Mouse (Mus musculus) intestine, postnatal 0 days (tissue): ENCODE data around the gene Hykk. TPM values are rescaled to one million over a fixed set of nuclear protein-coding genes. Genes with fewer than 3 reads are reported as not detected.

Experiments
- ATAC-seq: fragments of 200-750 bp; cut with Nextera tagmentation; 2 replicates; pipeline ENCODE4 v1.8.0; 2017; ENCODE audit warnings: mild to moderate bottlenecking, moderate TSS enrichment, moderate library complexity
- H3K27ac ChIP-seq: fragments of 300-500 bp; sonication (generic); 2 replicates; pipeline ENCODE4 v1.5.1; 2014; ENCODE audit warnings: mild to moderate bottlenecking, low read depth, low read length, moderate library complexity
- H3K27me3 ChIP-seq: fragments of 300-500 bp; sonication (generic); replicated peaks from 2 replicates; pipeline ENCODE4 v1.6.1; 2014; ENCODE audit warnings: low read length, mixed read lengths; ENCODE audit not compliant: control insufficient read depth, insufficient read depth
- H3K36me3 ChIP-seq: fragments of 300-500 bp; sonication (generic); 2 replicates; pipeline ENCODE4 v1.6.1; 2014; ENCODE audit warnings: mild to moderate bottlenecking, moderate library complexity; ENCODE audit not compliant: control insufficient read depth, insufficient read depth
- H3K4me1 ChIP-seq: fragments of 300-500 bp; sonication (generic); replicated peaks from 2 replicates; pipeline ENCODE4 v1.6.1; 2014; ENCODE audit warnings: antibody characterized with exemption, low read length, mixed read lengths; ENCODE audit not compliant: control insufficient read depth, insufficient read depth
- H3K4me2 ChIP-seq: fragments of 300-500 bp; sonication (generic); replicated peaks from 2 replicates; pipeline ENCODE4 v1.6.1; 2014; ENCODE audit warnings: low read depth, mild to moderate bottlenecking, moderate library complexity
- H3K4me3 ChIP-seq: fragments of 300-500 bp; sonication (generic); 2 replicates; pipeline ENCODE4 v1.5.1; 2014; ENCODE audit warnings: low read depth, low read length
- H3K9ac ChIP-seq: fragments of 300-500 bp; sonication (generic); 2 replicates; pipeline ENCODE4 v1.6.1; 2014; ENCODE audit warnings: mild to moderate bottlenecking, low read depth, low read length
- H3K9me3 ChIP-seq: fragments of 300-500 bp; sonication (generic); 2 replicates; pipeline ENCODE4 v1.6.1; 2016; ENCODE audit warnings: mixed run types; ENCODE audit not compliant: control insufficient read depth
- CTCF ChIP-seq: sonication (generic); IDR thresholded peaks from 2 replicates; pipeline ENCODE4 v1.5.1; 2016; ENCODE audit warnings: low read depth, mild to moderate bottlenecking, control low read depth, antibody characterized with exemption, moderate library complexity
- WGBS: fragments of 180-500 bp; shearing (Covaris S2); extraction: QIAGEN DNeasy Blood & Tissue Kit; methylation state at CpG from one replicate; pipeline ENCODE4 v1.1.7; 2014; 5-methylcytosine and 5-hydroxymethylcytosine counted together
- polyA plus RNA-seq: library from polyadenylated mRNA; unstranded; fragments of >200 nt; fragmentation: Nextera tagmentation; extraction: Ambion mirVana; gene quantifications from 2 replicates; pipeline ENCODE4 v1.2.1, GENCODE M21; 2015

Gene Hykk
- polyA plus RNA-seq, 1 experiment from 2014 or later = 1.2 TPM

DNA sequence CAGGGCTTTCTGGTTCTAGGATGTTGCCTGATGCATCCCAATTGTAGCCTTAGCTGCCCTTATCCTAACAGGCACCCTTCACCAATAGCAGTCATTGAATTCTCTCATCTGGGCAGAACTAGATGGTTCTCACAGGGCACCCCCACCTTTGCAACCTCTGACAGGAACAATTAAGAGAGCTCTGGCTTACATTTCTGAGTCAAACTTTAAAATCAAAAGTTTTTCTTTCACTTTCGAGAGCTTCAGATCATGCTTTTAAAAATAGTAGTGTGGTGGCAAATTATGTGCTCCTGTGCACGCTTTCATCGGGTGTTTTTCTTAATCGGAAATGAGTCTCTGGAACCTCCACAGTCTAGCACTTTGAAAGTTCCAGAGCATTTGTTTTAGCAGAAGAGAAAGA lies 44.0 kb downstream of the Hykk start:
- Histone ChIP-seq H3K9ac (no peak overlapping the region), H3K4me2 (no peak overlapping the region), H3K27me3 (no peaks in the 10 kb centered on the region), H3K27ac (no peak overlapping the region), H3K4me3 (no peak overlapping the region), H3K9me3 (no peaks in the 10 kb centered on the region), H3K4me1 (0 out of 2 replicates have a peak, but pooled peaks cover 3% of the 10 kb centered on the region), H3K36me3 (peaks cover 30% of the 10 kb centered on the region)
- WGBS = 93% methylated on average over 4 of the region's 4 CpGs
- ATAC-seq = no peak
- TF ChIP-seq CTCF = no peak

DNA sequence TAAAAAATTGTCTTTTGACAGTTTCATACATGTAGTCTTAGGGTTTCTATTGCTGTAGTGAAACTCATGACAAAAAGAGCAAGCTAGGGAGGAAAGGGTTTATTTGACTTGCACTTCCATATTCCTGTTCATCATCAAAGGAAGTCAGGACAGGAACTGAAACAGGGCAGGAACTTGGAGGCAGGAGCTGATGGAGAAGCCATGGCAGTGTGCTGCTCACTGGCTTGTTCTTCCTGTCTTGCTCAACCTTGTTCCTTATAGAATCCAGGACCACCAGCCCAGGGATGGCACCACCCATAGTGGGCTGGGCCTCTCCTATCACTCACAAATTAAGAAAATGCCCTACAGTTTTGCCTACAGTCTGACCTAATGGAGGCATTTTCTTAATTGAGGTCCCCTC lies 46.6 kb downstream of the Hykk start:
- TF ChIP-seq CTCF = no peak
- ATAC-seq = no peak

DNA sequence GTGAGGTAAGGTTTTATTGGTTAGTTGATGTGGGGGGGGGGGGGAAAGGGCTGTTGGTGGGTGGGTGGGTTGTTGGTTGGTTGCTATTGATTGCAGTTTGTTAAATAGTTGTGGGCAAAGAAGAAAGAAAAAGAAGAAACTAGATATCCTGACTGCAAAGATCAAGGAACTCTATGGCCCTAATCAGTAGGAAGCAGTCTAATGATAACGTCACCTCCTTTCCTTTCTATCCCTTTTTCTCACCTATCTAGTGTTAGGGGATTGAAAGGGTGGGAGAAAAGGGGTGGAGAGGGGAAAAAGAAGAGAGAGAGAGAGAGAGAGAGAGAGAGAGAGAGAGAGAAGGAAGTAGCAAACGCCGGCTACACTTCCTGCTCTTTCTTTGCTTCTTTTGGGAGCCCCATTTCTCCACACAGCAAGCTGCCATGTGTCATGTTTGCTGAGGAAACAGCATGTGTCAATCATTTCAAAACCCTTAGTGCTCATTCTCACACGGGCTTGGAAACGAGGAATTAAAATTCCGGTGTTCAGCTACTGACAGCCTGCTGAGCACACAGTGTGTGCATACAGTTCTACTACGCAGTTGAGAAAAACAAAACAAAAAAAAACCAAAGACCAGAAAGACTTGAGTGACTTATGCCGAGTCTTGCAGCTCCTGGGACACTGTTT lies 53.0 kb downstream of the Hykk start:
- Histone ChIP-seq H3K4me1 (no peaks in the 10 kb centered on the region), H3K27ac (no peak overlapping the region), H3K27me3 (no peaks in the 10 kb centered on the region), H3K36me3 (no peaks in the 10 kb centered on the region), H3K4me2 (no peak overlapping the region), H3K4me3 (no peak overlapping the region), H3K9me3 (0 out of 2 replicates have a peak, but pooled peaks cover 4% of the 10 kb centered on the region), H3K9ac (no peak overlapping the region)
- ATAC-seq = no peak
- no peak for TF ChIP-seq CTCF
- WGBS = 43% methylated on average over 8 of the region's 8 CpGs

More for the DNA sequence above, 46.6 kb downstream of the Hykk start:
- Histone ChIP-seq H3K9ac (no peak overlapping the region), H3K27ac (no peak overlapping the region), H3K27me3 (no peaks in the 10 kb centered on the region), H3K4me1 (0 out of 2 replicates have a peak, but pooled peaks cover 3% of the 10 kb centered on the region), H3K4me3 (no peak overlapping the region), H3K36me3 (peaks cover 5% of the 10 kb centered on the region), H3K4me2 (no peak overlapping the region), H3K9me3 (0 out of 2 replicates have a peak, but pooled peaks cover 4% of the 10 kb centered on the region)

DNA sequence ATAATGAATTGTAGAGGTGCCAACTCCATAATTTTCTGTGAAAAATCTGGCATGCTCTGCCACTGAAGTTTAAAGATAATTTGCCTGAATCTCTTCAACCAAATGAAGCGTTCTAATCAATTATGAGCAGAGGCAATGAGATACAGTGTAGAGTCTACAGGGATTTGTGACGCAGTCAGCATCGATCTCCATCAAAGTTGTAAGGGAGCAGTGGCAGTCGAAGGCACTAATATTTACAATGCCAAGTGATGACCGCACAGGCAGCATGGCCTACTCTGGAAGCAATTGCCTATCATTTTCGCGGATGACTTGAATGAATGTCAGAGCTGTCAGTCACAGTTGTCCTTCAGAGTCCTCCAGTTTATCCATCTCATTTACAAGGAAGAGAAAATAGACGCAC lies 63.6 kb downstream of the Hykk start, which contains the start of gene Chrna5:
Gene Chrna5, plus strand, starts transcription at position 207 of the 400 bp plus-strand sequence.
- 69% methylated on average over 8 of the region's 8 CpGs for WGBS
- H3K4me1 ChIP-seq = no peaks in the 10 kb centered on the region
- ATAC-seq = no peak
- no peaks in the 10 kb centered on the region for H3K9me3 ChIP-seq
- no peaks in the 10 kb centered on the region for H3K36me3 ChIP-seq
- H3K9ac ChIP-seq = peak within 1 kb of the TSS; percentile 37; the same call in 1 of the 2 replicates
- H3K27me3 ChIP-seq = peaks cover 42% of the 10 kb centered on the region
- H3K4me3 ChIP-seq = peak within 1 kb of the TSS; percentile 63
- H3K4me2 ChIP-seq = peak within 1 kb of the TSS; percentile 99
- no peak within 1 kb of the TSS for H3K27ac ChIP-seq
- TF ChIP-seq CTCF = no peak

DNA sequence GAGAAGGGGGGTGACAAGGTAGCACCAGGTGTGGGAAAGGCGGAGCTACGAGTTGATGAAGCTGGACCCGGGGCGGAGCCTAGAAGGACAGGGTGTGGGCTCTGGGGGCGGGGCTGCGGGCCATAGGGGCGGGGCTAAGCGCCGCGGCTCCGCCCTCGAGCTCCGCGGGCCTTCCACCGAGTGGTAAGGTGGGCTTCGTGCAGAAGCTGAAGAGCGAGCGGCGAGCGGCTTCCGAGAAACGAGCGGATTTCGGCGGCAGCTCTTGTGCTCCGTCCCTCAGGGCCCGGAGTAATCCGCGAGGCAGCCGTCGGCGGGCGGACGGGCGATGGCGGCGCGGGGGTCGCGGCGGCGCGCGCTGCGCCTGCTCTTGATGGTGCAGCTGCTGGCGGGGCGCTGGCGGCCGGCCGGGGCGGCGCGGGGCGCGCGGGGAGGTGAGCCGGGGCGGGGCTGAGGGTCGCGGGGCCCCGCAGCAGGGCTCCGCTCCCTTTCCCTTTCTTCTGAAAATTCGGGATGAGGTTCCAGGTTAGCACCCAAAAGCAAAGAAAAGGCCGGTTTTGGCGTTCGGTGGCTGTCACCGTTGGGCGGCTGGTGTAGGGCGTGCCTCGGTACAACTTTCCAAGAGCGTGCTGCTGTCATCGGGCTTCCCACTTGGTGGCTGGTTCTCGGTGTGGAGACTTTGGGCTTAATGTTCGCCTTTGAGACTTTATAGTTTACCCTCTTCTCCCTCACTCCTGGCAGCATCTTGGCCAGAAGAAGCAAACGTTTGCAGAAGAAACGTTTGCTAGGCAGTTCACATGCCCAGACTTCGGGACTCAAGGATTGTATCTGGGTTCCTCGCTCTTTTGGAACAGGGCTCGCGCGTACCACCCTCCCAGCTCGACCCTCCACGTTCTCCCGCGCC lies 64.5 kb downstream of the Hykk start:
- WGBS = under 1% methylated on average over 84 of the region's 85 CpGs

DNA sequence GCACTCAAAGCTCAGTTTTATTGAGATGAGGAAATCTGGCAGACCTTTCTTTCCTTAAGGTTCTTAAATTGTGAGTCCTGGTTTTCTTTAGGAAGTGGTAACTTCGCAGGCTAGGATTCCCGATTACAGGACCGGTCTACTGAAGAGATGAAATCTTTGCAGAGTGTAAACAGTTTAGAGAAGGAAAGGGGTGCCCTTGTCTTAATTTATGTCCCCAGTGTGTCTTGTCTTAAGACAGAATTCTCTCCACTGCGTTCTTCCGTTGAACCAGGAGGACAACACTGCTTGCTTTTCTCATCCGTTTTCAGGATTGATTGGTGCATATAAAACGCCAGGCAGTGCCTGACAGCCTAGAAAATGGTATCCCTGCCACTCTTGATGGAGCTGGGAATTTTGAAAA lies 65.3 kb downstream of the Hykk start:
- no peak for ATAC-seq
- Histone ChIP-seq H3K36me3 (no peaks in the 10 kb centered on the region), H3K4me3 (peak overlapping the region; percentile 63; the same call in 1 of the 2 replicates)

More for the DNA sequence above, 64.5 kb downstream of the Hykk start:
- no peak for TF ChIP-seq CTCF
- no peaks in the 10 kb centered on the region for H3K4me1 ChIP-seq
- peak overlapping the region; percentile 37; the same call in 1 of the 2 replicates for H3K9ac ChIP-seq
- peak overlapping the region; percentile 63 for H3K4me3 ChIP-seq
- peak; percentile 66 for ATAC-seq
- no peak overlapping the region for H3K27ac ChIP-seq
- H3K4me2 ChIP-seq = peak overlapping the region; percentile 99
- no peaks in the 10 kb centered on the region for H3K9me3 ChIP-seq
- peaks cover 42% of the 10 kb centered on the region for H3K27me3 ChIP-seq
- no peaks in the 10 kb centered on the region for H3K36me3 ChIP-seq

More for the DNA sequence above, 65.3 kb downstream of the Hykk start:
- H3K27me3 ChIP-seq = peaks cover 39% of the 10 kb centered on the region
- WGBS = 14% methylated on average over 7 of the region's 7 CpGs
- 0 out of 2 replicates have a peak overlapping the region, but pooled peaks have one; percentile 7 for H3K9ac ChIP-seq
- H3K9me3 ChIP-seq = no peaks in the 10 kb centered on the region
- no peak for TF ChIP-seq CTCF
- no peak overlapping the region for H3K27ac ChIP-seq
- no peaks in the 10 kb centered on the region for H3K4me1 ChIP-seq
- peak overlapping the region; percentile 99 for H3K4me2 ChIP-seq
